Mouse (Mus musculus) small intestine, adult 2 months (tissue): Measurements from ENCODE around the gene Uxs1.

Source experiments
- CTCF ChIP-seq: fragments of 200-500 bp; IDR thresholded peaks from 2 replicates; pipeline ENCODE4 v1.5.1; 2012; ENCODE audit warnings: low read depth, mild to moderate bottlenecking, control low read depth, inconsistent platforms, low read length, moderate library complexity, mixed read lengths; ENCODE audit not compliant: insufficient replicate concordance, insufficient read length; ENCODE audit errors: extremely low read depth
- POLR2A ChIP-seq: fragments of 200-500 bp; IDR thresholded peaks from 2 replicates; pipeline ENCODE4 v1.6.1; 2012; ENCODE audit warnings: low read depth, mild to moderate bottlenecking, control low read depth, inconsistent platforms, low read length, moderate library complexity

DNA sequence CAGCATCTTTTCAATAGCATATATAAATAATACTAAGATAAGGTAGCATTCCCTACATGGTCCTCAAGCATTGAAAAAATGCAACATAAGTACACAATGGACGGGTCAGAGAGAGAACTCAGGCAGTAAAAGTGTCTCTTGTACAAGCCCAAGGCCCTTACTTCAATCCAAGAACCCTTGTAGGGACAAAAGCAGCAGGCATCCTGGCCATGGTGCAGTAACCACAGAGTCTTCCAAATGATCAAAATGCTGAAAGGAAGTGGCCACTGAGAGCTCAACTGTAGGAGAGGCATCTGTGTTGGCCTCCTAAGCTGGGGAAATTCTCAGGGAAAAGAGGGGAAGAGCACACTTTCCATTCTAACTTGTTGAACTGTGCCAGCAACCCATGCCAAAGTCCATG is 2.5 kb upstream of the Uxs1 start:
- no peak for TF ChIP-seq CTCF
- no peak for TF ChIP-seq POLR2A
